Mouse (Mus musculus): ENCODE data around the gene Mrpl55.
A peak's percentile ranks its signal among the peaks of the same experiment; 100 is the strongest.

The Mrpl55 gene

DNA sequence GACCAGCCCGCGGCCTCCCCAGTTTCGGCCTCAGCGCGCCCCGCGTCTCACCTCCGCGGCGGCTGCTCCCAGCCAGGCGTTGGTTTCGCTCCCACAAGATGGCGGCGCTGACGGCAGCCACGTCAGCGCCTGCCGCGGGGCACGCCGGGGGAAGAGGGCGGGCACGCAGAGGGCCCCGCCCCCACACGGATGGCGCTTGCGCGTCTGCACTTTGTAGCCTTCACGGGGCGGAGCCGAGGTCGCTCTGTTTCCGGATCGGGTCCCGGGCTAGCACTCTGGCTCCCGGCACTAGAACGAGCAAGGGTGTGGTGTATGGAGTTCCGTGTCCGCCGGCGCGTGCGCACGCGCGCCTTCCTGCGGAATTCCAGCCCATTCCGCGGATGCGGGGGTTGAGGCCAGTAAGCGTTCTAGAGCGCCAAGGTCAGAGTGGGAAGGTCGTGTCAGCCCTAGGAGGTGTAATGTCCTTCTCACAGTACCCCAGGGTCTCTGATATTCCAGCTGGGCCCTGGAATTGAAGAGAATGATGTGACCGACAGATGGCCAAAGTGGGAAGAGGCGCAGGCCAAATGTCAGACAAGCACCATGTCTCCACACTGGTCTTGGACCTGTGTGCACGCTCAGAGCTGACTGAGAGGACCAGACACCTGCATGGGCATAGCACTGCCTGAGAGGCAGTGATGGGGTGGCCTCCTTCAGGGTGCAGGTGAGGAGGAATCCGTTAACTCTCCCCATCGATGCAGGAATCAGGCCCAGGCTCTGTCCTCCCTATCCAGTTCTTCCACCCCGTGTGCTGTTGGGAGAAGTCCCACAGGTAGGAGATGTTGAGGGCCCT is 26.1 kb downstream of the Mrpl55 start, which contains the start of gene Arf1:
Arf1 (minus strand) TSS at position 149 of the 832 bp plus-strand sequence.
- peak; percentile 98 for DNase-seq

- DNase-seq = peak; percentile 57
Measured at GRCm38 (mm10) chr11:59230144-59230760, 28.0 kb downstream of the Mrpl55 start.

GRCm38 (mm10) chr11:59232797-59233196 is 30.5 kb downstream of the Mrpl55 start:
- no peak for DNase-seq

DNA sequence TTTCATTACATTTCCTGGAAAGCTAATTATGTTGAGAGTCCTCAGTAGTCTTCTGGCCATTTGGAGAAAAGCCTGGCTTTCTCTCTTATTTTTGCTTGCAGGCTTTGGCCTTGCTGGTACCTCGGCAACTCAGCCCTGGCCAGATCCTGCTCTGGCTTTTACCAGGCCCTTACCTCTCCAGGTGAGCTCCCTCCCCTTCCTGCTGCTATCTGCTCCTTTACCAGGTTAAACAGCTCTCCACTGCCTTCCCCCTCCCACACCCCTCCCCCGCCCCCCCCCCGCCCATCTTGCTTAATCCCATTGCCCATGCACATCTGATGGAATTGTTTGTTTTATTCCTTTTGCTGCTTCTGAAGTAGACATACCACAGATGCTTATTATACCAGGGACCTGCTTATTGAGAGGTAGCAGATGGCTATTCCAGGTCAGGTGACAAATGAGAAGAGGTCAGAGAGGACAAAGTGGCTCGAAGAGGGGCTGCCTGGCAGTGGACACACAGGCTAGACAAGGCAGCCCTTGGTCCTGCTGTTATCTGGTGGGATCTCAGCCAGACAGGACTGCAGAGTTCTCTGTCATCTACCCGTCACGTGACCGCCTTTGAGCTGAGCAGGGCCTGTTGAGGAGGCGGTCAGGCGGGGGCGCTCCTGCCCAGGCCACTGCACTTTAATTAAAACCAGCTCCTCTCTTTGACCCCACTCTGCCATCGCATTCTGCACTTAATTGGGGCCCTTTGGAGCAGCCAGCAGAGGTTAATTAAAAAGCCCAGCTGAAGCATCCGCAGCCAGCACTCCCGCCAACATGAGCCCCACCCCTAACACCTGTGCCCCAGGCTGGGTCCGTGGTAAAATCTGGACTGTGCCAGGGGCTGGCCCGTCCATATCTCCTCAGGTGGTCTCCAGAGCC is 36.5 kb downstream of the Mrpl55 start:
- peak; percentile 58 for DNase-seq

DNA sequence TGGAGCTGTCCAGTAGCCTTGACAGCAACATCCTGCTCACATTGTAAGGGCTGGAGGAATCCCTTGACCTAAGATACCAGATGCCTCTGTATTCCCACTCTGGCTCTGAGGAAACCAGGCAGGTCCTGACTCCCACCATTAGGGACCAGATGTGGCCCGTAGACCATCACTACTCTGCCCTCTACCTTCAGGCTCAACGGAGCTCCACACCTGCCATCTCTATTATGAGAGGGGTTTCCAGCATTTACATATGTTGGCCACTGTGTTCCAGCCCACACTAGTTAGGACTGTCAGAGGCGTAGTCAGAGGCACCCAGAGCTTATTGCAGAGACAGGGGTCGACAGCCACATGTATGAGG is 37.1 kb downstream of the Mrpl55 start:
- DNase-seq = no peak

DNA sequence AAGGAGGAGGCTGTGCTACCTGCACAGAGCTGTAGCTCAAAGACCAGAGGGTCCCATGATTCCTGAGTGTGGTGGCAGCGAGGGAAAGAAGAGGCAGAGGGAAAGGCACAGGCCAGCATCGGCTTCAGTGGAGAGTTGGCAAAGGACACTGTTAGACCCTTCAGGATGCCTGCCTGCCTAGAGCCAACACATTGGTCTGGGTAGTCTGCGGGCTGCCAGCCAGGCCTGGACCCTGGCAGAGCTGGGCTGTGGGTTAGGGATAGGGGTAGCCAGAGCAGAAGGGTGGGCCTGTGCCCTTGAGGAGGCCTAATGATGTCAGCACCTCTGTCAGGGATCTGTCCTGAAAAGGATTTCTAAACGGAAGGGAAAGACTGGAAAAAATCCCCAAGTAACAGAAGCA is 37.5 kb downstream of the Mrpl55 start:
- DNase-seq = no peak

GRCm38 (mm10) chr11:59241841-59242240 is 39.6 kb downstream of the Mrpl55 start:
- DNase-seq = no peak

- DNase-seq = no peak
Measured at GRCm38 (mm10) chr11:59243856-59244255, 41.6 kb downstream of the Mrpl55 start.

GRCm38 (mm10) chr11:59248101-59248500 is 45.8 kb downstream of the Mrpl55 start:
- DNase-seq = no peak
